Mouse (Mus musculus) megakaryocyte, embryonic 14.5 days (primary cell): ENCODE measurements around the gene Lrmp.

Source experiments
- FLI1 ChIP-seq: IDR thresholded peaks from 2 replicates; pipeline ENCODE4 v1.6.1; 2012; ENCODE audit warnings: low read length, inconsistent platforms, mixed read lengths
- GATA1 ChIP-seq: IDR thresholded peaks from 3 replicates; pipeline ENCODE4 v1.6.1; 2012; ENCODE audit warnings: mixed read lengths, low read length, inconsistent platforms, borderline replicate concordance

DNA sequence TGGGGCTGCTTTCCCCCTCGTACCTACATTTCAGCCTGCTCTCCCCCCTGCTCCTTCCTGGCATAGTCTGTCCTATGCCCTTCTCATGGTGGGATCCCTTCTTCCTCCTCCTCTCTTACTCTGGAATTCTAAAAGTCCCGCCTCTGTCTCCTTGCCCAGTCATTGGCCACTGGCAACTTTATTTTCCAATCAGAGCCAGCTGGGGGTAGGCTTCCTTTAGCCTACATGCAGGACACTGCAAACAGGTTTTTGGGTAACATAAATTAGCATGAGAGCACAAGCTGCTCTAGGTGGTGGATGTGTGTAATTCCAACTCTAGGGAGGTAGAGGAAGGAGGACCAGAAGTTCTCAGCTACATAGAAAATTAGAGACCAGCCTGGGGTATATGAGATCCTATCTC, 4.6 kb downstream of the Lrmp start:
- TF ChIP-seq GATA1: no peak
- no peak for TF ChIP-seq FLI1
